Mouse (Mus musculus) monocyte, adult 5-6 weeks (primary cell): ENCODE measurements around the gene Scn3b. TPM values are rescaled to one million over a fixed set of nuclear protein-coding genes. Genes with fewer than 3 reads are reported as not detected.

ENCODE experiments used
- ATAC-seq: fragments of 153-309, 156-312 bp; replicated peaks from 2 replicates; pipeline ENCODE4 v1.8.0; 2017; ENCODE audit warnings: mild to moderate bottlenecking; ENCODE audit not compliant: low TSS enrichment, insufficient number of reproducible peaks, severe bottlenecking, poor library complexity, low FRiP score
- total RNA-seq: library from RNA; stranded (forward); fragments of 200-1000, 200-491, 200-594 nt; gene quantifications from 3 replicates; pipeline ENCODE4 v1.2.3, GENCODE M21; 2017

Scn3b gene
- total RNA-seq, 1 experiment from 2014 or later = not detected

DNA sequence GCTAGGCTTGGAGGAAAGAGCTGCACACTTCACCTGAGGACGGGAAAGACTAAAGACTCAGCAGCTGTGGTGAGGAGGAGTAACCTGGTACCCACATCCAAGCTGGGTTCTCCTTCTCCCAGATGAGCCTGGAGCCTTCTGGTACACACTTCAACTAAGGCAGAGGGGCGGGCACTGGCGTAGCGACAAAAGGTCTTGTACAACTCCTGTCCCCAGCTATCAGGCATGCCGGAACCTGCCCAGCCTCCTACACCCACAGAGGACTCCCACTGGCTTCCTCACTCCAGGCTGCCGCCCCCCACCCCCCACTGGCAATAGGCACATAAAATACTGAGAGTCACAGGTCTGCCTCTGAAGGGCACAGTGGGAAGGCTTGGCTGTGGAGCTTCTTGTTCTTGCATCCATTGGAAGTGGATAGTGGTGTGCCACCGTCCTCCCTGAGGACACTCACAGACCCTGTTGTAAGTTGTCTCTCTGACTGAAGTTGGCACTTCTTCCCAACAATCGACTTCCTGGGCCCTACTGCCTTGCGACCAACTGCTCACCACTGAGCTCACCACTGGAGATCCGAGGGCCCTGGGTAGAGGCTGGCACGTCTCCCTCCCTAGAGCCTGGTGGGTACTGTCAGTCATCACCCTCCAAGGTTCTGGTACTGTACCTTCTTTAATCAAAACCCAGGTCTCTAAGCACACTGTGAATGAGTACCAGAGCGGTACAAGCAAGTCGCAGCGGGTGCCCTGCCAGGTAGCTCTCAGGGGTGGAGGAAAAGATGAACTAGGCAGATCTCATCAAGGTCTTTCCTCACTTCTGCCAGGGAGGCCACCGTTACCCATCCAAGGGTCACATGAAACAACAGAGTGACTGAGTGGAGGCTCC is 62.6 kb downstream of the Scn3b start:
- ATAC-seq = no peak

- no peak for ATAC-seq
Measured at GRCm38 (mm10) chr9:40332326-40332725, 63.3 kb downstream of the Scn3b start.

DNA sequence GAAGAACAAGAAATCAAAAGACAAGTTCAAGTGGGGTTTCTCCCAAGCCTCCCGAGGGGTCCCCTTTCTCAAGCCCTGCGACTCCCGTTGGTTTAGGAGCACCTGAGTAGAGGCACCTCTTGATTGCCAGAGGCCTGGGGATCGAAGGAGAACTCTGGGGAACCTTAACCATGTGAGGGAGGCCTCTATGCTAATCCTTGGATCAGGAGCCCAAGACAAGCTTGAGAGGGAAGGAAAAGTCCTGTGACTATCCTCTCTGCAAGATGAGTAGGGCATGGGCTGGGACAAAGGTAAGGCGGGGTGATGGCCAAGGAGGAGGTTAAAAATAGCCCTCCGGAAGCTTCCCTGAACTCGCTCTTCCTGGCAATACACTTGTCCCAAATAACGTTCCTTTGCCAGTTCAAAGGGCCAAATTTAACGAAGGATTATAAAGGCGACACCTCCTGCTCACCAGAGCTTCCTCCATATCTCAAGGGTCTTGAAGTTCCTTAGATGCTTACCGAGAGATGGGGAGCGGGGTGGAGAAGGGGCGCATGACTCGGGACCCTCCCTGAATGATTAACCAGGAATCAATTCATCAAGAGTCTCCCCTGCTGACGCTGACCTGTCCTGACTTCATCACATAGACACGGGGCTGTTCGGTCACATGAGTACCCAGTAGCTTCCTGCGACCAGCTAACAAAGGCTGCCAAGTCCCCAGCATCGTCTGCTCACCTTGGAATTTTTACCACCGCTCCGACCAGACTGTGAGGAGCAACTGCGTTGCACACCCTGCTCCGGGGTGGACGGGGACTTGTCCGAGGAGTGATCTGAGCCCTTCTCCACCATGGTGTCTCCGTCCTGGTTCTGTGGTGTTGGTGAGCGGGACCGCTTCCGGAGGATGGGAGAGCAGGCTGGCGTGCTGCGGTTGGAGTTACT is 64.0 kb downstream of the Scn3b start:
- ATAC-seq = peak; percentile 4; the same call in 1 of the 2 replicates

DNA sequence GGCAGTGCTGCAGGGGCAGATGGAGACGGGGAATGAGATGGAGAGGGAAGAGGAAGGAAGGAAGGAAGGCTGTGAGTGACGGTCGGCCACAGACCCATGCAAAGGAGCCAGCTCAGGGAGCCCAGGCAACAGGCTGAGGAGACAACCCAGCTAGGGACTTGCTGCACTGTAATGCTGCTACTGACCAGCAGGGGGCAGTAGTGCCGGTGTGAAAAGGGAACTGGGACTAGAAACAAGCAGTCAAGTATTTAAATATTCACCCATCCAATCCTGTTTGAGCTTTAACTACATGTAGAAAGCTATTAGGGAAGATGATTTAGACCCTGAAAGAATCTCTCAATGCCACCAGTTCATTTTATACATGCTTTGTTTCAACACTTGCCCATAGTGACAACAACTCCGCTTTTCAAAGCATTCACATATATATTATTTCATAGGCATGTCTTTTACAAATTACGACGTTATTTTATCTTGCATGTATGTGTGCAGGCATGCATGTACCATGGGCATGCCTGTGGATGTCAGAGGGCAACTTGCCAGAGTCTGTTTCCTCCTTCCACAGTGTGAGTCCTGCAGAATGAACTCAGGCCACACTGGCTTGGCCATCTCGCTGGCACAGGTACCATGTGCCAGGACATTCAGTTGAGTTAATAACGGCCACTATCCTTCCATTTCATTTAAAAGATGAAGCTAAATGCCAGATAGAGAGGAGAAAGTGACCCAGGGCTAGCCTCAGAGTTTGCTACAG is 64.8 kb downstream of the Scn3b start:
- ATAC-seq = peak; percentile 69

- no peak for ATAC-seq
Measured at GRCm38 (mm10) chr9:40334617-40335016, 65.6 kb downstream of the Scn3b start.

- ATAC-seq = no peak
Measured at GRCm38 (mm10) chr9:40336701-40337100, 67.7 kb downstream of the Scn3b start.

GRCm38 (mm10) chr9:40337131-40337820 is 68.3 kb downstream of the Scn3b start:
- ATAC-seq = no peak

GRCm38 (mm10) chr9:40339578-40339977 is 70.6 kb downstream of the Scn3b start:
- no peak for ATAC-seq

Other genes starting within 250 kb of the Scn3b start
- not detected in 3 replicates for gene Olfr981, start 247.8 kb upstream of the Scn3b start, total RNA-seq
- gene Olfr982, start 195.4 kb upstream of the Scn3b start, total RNA-seq = not detected in 3 replicates
- not detected in 3 replicates for gene Olfr983, start 175.6 kb upstream of the Scn3b start, total RNA-seq
- gene Olfr984, start 155.0 kb upstream of the Scn3b start, total RNA-seq = not detected in 3 replicates
- gene Olfr985, start 139.0 kb upstream of the Scn3b start, total RNA-seq = not detected in 3 replicates
- gene Tmem225, start 121.1 kb upstream of the Scn3b start, total RNA-seq = not detected in 3 replicates
- not detected in 3 replicates for gene Olfr986, start 88.3 kb upstream of the Scn3b start, total RNA-seq
- gene Zfp202, start 76.9 kb upstream of the Scn3b start, total RNA-seq = 1.5 to 3.0 TPM (median 2.8 TPM) in 3 replicates